Mouse (Mus musculus) retina, adult 2 months (tissue): ENCODE measurements around the gene Prl8a1.

Experiments
- DNase-seq: peaks from one replicate; pipeline ENCODE4 v3.0.0-alpha.2; 2012; ENCODE audit warnings: low read depth, low spot score

Prl8a1 gene

DNA sequence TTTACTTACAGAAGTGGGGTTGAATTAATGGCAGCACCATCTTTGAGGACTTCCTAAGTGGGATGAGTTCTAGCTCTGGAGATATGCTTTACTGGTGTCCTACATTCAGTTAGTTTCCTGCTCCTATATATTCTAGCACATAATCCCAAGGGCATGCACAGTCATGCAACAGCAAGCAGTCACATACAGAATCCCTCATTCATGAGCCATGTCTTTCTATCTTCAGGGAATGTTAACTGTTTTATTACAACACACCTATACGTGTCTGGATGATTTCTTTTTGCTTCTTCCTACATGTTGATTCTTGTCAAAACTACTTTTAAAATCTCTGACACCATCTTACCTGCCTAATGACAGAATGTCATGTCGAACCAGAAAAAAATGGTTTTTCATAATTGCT lies at the start of gene Prl8a1:
Gene Prl8a1 (minus strand): TSS at position 101 of the 400 bp plus-strand sequence.
- DNase-seq: no peak

DNA sequence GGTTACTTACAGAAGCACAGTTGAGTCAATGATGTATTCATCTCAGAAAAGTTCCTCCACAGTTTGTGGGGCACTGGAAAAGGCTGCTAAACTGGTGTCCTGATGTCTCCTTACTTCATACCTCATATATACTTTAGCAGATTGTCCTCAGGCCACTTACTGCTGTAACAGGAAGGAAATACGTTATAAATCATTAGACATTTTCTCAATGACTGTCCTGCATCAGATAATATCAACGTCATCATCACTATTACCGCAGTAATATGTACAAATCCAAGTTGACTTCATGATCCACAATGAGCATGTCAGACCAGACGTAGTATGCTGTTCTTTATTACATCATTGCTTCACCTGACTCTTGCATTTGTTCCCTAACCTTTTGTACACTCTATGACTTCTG lies 28.5 kb upstream of the Prl8a1 start, which contains the start of gene Prl7b1:
Gene Prl7b1 (minus strand): TSS at position 101 of the 400 bp plus-strand sequence.
- DNase-seq: no peak

DNA sequence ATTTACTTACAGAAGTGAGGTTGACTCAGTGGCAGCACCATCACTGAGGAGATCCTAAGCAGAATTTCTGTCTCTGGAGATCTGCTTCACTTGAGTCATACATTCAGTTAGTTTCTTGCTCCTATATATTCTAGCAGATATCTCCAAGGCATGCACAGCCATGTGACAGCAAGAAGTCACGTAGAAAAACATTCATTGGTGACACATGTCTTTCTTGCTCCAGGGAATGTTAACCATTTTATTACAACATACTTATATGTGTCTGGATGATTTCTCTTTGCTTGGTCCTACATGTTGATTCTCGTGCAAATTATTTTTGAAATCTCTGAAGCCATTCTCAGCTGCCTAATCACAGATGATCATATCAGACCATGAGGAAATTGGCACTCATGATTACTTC lies 17.5 kb downstream of the Prl8a1 start, which contains the start of gene Prl8a9:
Gene Prl8a9 (minus strand): TSS at position 101 of the 400 bp plus-strand sequence.
- DNase-seq: no peak

DNA sequence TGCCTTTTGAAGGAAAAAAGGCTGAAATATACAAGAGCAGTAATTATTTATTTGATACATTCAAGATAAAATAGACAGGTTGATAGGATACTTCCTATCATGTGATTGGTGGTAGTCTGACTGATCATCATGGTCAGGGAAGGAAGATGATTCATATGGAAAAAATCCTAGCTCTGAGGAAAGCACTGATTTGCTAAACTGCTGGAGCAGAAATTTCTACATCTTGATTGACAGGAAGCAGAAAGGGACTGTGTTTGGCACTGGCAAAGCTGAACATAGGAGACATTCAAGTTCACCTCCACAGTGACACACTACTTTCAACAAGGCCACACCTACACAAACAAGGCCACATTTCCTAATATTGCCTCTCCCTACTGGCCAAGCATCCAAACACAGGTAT lies 28.6 kb downstream of the Prl8a1 start:
- DNase-seq: no peak
